Mouse (Mus musculus) intestine, postnatal 0 days (tissue): Measurements from ENCODE around the gene Gm765. TPM values are rescaled to one million over a fixed set of nuclear protein-coding genes. Genes with fewer than 3 reads are reported as not detected.

Experiments
- ATAC-seq: fragments of 200-750 bp; cut with Nextera tagmentation; 2 replicates; pipeline ENCODE4 v1.8.0; 2017; ENCODE audit warnings: mild to moderate bottlenecking, moderate TSS enrichment, moderate library complexity
- H3K27ac ChIP-seq: fragments of 300-500 bp; sonication (generic); 2 replicates; pipeline ENCODE4 v1.5.1; 2014; ENCODE audit warnings: mild to moderate bottlenecking, low read depth, low read length, moderate library complexity
- H3K27me3 ChIP-seq: fragments of 300-500 bp; sonication (generic); replicated peaks from 2 replicates; pipeline ENCODE4 v1.6.1; 2014; ENCODE audit warnings: low read length, mixed read lengths; ENCODE audit not compliant: control insufficient read depth, insufficient read depth
- H3K36me3 ChIP-seq: fragments of 300-500 bp; sonication (generic); 2 replicates; pipeline ENCODE4 v1.6.1; 2014; ENCODE audit warnings: mild to moderate bottlenecking, moderate library complexity; ENCODE audit not compliant: control insufficient read depth, insufficient read depth
- H3K4me1 ChIP-seq: fragments of 300-500 bp; sonication (generic); replicated peaks from 2 replicates; pipeline ENCODE4 v1.6.1; 2014; ENCODE audit warnings: antibody characterized with exemption, low read length, mixed read lengths; ENCODE audit not compliant: control insufficient read depth, insufficient read depth
- H3K4me2 ChIP-seq: fragments of 300-500 bp; sonication (generic); replicated peaks from 2 replicates; pipeline ENCODE4 v1.6.1; 2014; ENCODE audit warnings: low read depth, mild to moderate bottlenecking, moderate library complexity
- H3K4me3 ChIP-seq: fragments of 300-500 bp; sonication (generic); 2 replicates; pipeline ENCODE4 v1.5.1; 2014; ENCODE audit warnings: low read depth, low read length
- H3K9ac ChIP-seq: fragments of 300-500 bp; sonication (generic); 2 replicates; pipeline ENCODE4 v1.6.1; 2014; ENCODE audit warnings: mild to moderate bottlenecking, low read depth, low read length
- H3K9me3 ChIP-seq: fragments of 300-500 bp; sonication (generic); 2 replicates; pipeline ENCODE4 v1.6.1; 2016; ENCODE audit warnings: mixed run types; ENCODE audit not compliant: control insufficient read depth
- CTCF ChIP-seq: sonication (generic); IDR thresholded peaks from 2 replicates; pipeline ENCODE4 v1.5.1; 2016; ENCODE audit warnings: low read depth, mild to moderate bottlenecking, control low read depth, antibody characterized with exemption, moderate library complexity
- WGBS: fragments of 180-500 bp; shearing (Covaris S2); extraction: QIAGEN DNeasy Blood & Tissue Kit; methylation state at CpG from one replicate; pipeline ENCODE4 v1.1.7; 2014; 5-methylcytosine and 5-hydroxymethylcytosine counted together
- polyA plus RNA-seq: library from polyadenylated mRNA; unstranded; fragments of >200 nt; fragmentation: Nextera tagmentation; extraction: Ambion mirVana; gene quantifications from 2 replicates; pipeline ENCODE4 v1.2.1, GENCODE M21; 2015

Gm765 gene
- polyA plus RNA-seq, 1 experiment from 2014 or later = not detected

- no peak for TF ChIP-seq CTCF
- Histone ChIP-seq H3K4me3 (no peak overlapping the region), H3K9me3 (no peaks in the 10 kb centered on the region), H3K4me1 (no peaks in the 10 kb centered on the region), H3K27me3 (no peaks in the 10 kb centered on the region), H3K27ac (no peak overlapping the region), H3K4me2 (no peak overlapping the region), H3K9ac (no peak overlapping the region), H3K36me3 (no peaks in the 10 kb centered on the region)
- ATAC-seq = no peak
- 70% methylated on average over 2 of the region's 2 CpGs for WGBS
These were observed 9.8 kb downstream of the Gm765 start for GRCm38 (mm10) chr6:98332714-98333113.

- Histone ChIP-seq H3K4me1 (0 out of 2 replicates have a peak, but pooled peaks cover 2% of the 10 kb centered on the region), H3K27ac (no peak overlapping the region), H3K9ac (no peak overlapping the region), H3K4me3 (no peak overlapping the region), H3K9me3 (no peaks in the 10 kb centered on the region), H3K36me3 (no peaks in the 10 kb centered on the region), H3K4me2 (no peak overlapping the region), H3K27me3 (no peaks in the 10 kb centered on the region)
- TF ChIP-seq CTCF = no peak
- WGBS = 26% methylated on average over 5 of the region's 5 CpGs
- ATAC-seq = peak; percentile 38; the same call in 1 of the 2 replicates
These were observed 30.9 kb downstream of the Gm765 start for GRCm38 (mm10) chr6:98311659-98312058.

GRCm38 (mm10) chr6:98307647-98308046 lies 34.9 kb downstream of the Gm765 start:
- no peak overlapping the region for H3K4me3 ChIP-seq
- 0 out of 2 replicates have a peak, but pooled peaks cover 2% of the 10 kb centered on the region for H3K4me1 ChIP-seq
- ATAC-seq = no peak
- H3K36me3 ChIP-seq = no peaks in the 10 kb centered on the region
- no peak overlapping the region for H3K27ac ChIP-seq
- TF ChIP-seq CTCF = no peak
- H3K27me3 ChIP-seq = no peaks in the 10 kb centered on the region
- H3K4me2 ChIP-seq = no peak overlapping the region
- WGBS = 78% methylated on average over 3 of the region's 3 CpGs
- no peak overlapping the region for H3K9ac ChIP-seq
- no peaks in the 10 kb centered on the region for H3K9me3 ChIP-seq

DNA sequence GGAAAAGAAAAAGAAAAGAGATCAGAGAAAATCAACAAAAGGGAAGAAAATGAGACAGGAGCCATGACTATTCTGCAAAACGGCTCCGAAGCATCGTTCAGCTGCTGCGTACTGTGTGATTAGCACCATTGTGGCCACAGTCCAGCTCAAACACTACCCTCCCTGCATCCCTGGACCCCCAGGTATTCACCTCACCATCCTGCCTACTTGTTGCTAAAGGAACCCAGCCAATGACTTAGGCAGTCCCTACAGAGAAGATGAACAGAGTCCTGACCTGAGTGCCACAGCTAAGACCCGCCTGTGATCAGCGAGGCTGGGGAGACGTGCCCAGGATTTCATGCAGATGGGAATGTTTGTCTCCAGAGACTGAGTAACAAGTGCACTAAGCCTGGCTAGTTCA lies 35.4 kb downstream of the Gm765 start:
- ATAC-seq = no peak
- Histone ChIP-seq H3K27me3 (no peaks in the 10 kb centered on the region), H3K36me3 (no peaks in the 10 kb centered on the region), H3K4me3 (no peak overlapping the region), H3K4me2 (no peak overlapping the region), H3K9me3 (no peaks in the 10 kb centered on the region), H3K27ac (no peak overlapping the region), H3K9ac (no peak overlapping the region), H3K4me1 (0 out of 2 replicates have a peak, but pooled peaks cover 2% of the 10 kb centered on the region)
- TF ChIP-seq CTCF = no peak
- WGBS = 77% methylated on average over 7 of the region's 7 CpGs

DNA sequence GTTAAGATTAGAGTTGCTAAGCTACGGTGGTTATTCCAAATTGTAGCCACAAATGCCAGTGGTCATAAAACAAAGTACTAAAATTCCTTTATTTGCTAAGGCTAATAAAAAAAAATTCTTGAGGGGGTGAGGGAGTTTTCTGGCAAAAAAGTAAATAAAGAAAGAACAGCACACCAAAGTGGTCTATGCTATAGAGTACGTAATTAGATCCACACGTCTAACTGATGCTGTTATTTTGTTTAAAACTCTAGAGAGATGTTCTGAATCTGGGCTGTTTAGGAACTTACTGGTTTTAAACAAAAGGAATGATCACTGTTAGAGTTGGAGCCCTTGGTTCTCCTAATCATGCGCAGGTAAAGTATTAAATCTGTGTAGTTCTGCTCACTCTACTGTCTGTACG lies 50.5 kb downstream of the Gm765 start:
- Histone ChIP-seq H3K27ac (no peak overlapping the region), H3K9ac (no peak overlapping the region), H3K27me3 (no peaks in the 10 kb centered on the region), H3K9me3 (no peaks in the 10 kb centered on the region), H3K4me3 (no peak overlapping the region), H3K36me3 (no peaks in the 10 kb centered on the region), H3K4me1 (no peaks in the 10 kb centered on the region), H3K4me2 (no peak overlapping the region)
- 53% methylated on average over 5 of the region's 5 CpGs for WGBS
- ATAC-seq = no peak
- no peak for TF ChIP-seq CTCF

- Histone ChIP-seq H3K9me3 (no peaks in the 10 kb centered on the region), H3K4me2 (no peak overlapping the region), H3K4me1 (no peaks in the 10 kb centered on the region), H3K36me3 (no peaks in the 10 kb centered on the region), H3K4me3 (no peak overlapping the region), H3K9ac (no peak overlapping the region), H3K27ac (no peak overlapping the region), H3K27me3 (no peaks in the 10 kb centered on the region)
- WGBS = 45% methylated on average over 3 of the region's 3 CpGs
- TF ChIP-seq CTCF = no peak
- ATAC-seq = no peak
These were observed 54.2 kb downstream of the Gm765 start for GRCm38 (mm10) chr6:98288316-98288715.

GRCm38 (mm10) chr6:98287521-98287920 lies 55.0 kb downstream of the Gm765 start:
- H3K36me3 ChIP-seq = no peaks in the 10 kb centered on the region
- no peak overlapping the region for H3K9ac ChIP-seq
- no peak overlapping the region for H3K27ac ChIP-seq
- H3K4me2 ChIP-seq = no peak overlapping the region
- H3K27me3 ChIP-seq = no peaks in the 10 kb centered on the region
- H3K4me1 ChIP-seq = no peaks in the 10 kb centered on the region
- WGBS = 77% methylated on average over 6 of the region's 6 CpGs
- no peak overlapping the region for H3K4me3 ChIP-seq
- no peak for ATAC-seq
- no peak for TF ChIP-seq CTCF
- no peaks in the 10 kb centered on the region for H3K9me3 ChIP-seq
